Mouse (Mus musculus): ENCODE data around the gene Cdt1. TPM values are rescaled to one million over a fixed set of nuclear protein-coding genes. Genes with fewer than 3 reads are reported as not detected.

Gene Cdt1
- polyA plus RNA-seq, 1 experiment from 2014 or later: 70.9 TPM

DNA sequence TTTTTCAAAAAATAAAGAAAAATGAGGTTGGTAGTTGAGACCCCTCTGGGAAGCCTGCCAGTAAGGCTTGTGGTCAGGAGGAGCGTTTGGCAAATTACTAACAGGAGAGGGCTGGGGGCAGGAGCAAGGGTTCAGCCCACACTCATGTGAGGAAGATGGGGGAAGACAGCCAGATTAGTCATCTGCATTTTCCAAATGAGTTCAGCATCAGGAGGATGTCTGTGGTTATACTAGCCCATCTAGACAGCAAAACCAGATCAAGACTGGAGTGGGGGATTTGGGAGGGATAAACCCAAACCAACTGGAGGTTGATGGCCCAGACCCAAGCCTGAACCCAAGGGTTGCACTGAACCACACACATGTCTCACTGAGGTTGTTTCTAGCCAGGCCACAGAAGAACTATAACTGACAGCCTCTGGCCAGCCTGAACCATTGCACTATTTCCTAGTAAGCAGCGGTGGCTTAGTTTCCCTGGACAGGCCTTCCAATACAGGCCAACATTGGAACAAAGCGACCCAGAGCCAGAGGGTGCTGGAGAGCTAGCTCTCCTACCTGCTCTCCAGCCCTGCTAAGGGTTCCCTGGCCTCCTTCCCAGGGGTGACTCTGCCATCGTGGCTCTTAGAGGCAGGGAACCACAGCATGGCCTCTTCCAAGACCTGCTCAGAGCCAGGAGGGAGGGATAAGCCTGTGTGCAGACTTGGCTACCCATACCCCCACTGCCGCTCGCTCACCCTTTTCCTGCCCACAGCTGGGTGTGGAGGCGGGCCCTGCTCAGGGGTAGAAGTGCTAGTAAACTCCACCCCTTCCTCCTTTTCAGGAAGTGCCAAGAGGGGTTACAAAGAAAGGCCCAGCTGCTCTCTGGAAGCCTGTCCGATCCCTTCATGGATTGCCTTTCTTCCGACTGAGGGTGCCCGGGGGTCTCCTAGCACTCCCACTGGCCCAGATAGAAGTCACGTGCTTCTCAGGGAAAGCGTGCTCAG lies 11.5 kb upstream of the Cdt1 start:
- DNase-seq (ENCODE audit: low spot score): no peak
- Histone ChIP-seq H3K4me1 (peaks cover 27% of the 10 kb centered on the region), H3K27ac (replicated peaks) (peak overlapping the region; percentile 46), H3K36me3 (no peaks in the 10 kb centered on the region), H3K4me3 (no peak overlapping the region), H3K9me3 (replicated peaks) (no peaks in the 10 kb centered on the region), H3K27me3 (ENCODE audit: low read depth, poor library complexity, severe bottlenecking) (peaks cover 10% of the 10 kb centered on the region)
- WGBS: 71% methylated on average over 12 of the region's 12 CpGs

DNA sequence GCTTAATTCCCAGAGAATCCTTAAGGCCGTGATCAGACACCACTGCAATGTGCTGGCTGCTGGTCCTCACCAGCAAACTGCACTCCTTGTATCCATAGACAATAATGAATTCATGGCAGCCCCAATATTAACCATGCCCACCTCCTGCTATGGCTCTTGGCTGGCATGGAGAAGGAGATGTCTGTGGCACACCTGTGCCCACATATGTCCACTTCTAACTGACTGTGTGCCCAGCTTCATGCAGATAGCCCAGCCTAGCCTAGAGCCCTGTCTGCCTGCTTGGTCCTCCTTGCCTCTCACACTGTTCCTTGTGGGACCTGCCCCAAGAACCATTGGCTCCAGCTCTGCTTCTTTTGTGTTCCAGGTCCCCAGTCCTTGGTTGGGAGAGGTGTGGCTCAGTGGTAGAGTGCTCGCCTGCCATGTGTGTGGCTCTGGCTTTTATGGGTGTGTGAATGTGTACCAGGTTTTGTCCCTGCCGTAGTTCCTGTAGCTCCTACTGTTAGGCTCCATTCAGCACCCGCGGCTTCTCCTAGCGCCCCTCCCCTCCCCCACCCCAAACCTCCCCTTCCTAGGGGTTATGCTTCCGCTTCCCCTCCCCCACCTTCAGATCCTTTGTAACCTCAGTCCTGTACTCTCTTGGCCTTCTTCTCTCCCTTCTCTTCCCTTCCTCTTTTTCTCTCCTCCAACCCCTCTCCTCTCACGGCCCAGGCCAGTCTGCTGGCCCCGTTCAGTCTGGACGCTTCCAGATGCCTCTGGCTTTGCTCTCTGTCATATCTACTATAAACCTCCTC lies 10.4 kb upstream of the Cdt1 start:
- H3K36me3 ChIP-seq: no peaks in the 10 kb centered on the region
- 59% methylated on average over 10 of the region's 10 CpGs for WGBS
- DNase-seq (ENCODE audit: low spot score): no peak
- no peak overlapping the region for H3K4me3 ChIP-seq
- H3K4me1 ChIP-seq: peaks cover 24% of the 10 kb centered on the region
- peak overlapping the region; percentile 65 for H3K27ac ChIP-seq (replicated peaks)
- H3K9me3 ChIP-seq (replicated peaks): no peaks in the 10 kb centered on the region
- H3K27me3 ChIP-seq (ENCODE audit: low read depth, poor library complexity, severe bottlenecking): no peaks in the 10 kb centered on the region

DNA sequence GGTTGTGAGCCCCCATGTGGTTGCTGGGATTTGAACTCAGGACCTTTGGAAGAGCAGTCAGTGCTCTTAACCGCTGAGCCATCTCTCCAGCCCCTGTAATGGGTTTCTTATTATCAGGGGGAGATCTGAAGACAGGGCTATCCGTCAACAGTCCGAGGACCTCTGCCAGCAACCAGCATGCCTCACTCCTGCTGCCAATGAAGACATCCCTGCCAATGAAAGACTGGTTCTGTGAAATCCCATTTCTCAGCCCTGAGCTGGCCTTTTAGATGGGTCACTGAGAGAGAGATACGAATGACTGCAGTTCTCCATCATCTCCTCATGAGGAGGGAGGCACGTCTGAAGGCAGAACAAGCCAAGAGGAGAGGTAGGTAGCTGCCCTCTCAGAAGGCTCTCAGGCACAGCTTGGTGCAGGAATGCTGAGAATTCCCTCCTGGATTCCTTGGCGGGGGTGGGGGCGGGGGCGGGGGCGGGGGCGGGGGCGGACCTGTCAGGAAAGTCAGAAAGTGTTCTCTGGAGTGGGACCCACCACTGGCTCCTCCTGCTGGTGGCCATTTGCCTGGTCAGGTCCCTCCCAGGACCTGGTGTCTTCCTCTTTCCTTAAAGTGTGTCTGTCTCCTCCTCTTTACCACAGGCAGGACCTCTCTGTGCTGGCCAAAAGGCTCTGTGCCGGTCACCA lies 9.0 kb upstream of the Cdt1 start:
- WGBS: 16% methylated on average over 12 of the region's 12 CpGs
- Histone ChIP-seq H3K9me3 (replicated peaks) (no peaks in the 10 kb centered on the region), H3K27me3 (ENCODE audit: low read depth, poor library complexity, severe bottlenecking) (no peaks in the 10 kb centered on the region), H3K4me1 (peaks cover 24% of the 10 kb centered on the region), H3K36me3 (no peaks in the 10 kb centered on the region), H3K27ac (replicated peaks) (0 out of 2 replicates have a peak overlapping the region, but pooled peaks have one; percentile 46), H3K4me3 (no peak overlapping the region)
- peak; percentile 49 for DNase-seq (ENCODE audit: low spot score)

DNA sequence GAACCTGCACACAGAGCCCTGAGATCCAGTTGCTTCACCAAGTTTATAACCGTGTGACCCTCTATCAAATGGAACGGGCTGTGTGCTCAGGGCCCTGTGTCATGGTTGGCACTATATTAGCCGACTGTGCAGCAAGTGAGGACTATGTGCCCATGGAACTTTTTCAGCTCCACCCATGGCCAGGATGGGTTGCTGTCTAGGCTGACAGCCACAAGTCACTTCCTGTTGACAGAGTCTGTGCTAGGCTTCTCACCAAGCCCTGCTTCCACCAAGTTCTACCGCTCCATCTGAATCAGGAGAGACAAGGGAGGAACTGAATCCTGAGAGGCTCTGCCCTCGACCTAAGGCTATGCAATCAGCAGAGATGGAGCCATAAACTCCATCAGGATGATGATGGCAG lies 6.6 kb upstream of the Cdt1 start:
- 85% methylated on average over 5 of the region's 5 CpGs for WGBS
- no peak overlapping the region for H3K27ac ChIP-seq (replicated peaks)
- H3K4me3 ChIP-seq: no peak overlapping the region
- no peak for DNase-seq (ENCODE audit: low spot score)
- no peaks in the 10 kb centered on the region for H3K27me3 ChIP-seq (ENCODE audit: low read depth, poor library complexity, severe bottlenecking)
- H3K36me3 ChIP-seq: peaks cover 3% of the 10 kb centered on the region; the same call in 1 of the 2 replicates
- H3K4me1 ChIP-seq: peaks cover 24% of the 10 kb centered on the region
- no peaks in the 10 kb centered on the region for H3K9me3 ChIP-seq (replicated peaks)

DNA sequence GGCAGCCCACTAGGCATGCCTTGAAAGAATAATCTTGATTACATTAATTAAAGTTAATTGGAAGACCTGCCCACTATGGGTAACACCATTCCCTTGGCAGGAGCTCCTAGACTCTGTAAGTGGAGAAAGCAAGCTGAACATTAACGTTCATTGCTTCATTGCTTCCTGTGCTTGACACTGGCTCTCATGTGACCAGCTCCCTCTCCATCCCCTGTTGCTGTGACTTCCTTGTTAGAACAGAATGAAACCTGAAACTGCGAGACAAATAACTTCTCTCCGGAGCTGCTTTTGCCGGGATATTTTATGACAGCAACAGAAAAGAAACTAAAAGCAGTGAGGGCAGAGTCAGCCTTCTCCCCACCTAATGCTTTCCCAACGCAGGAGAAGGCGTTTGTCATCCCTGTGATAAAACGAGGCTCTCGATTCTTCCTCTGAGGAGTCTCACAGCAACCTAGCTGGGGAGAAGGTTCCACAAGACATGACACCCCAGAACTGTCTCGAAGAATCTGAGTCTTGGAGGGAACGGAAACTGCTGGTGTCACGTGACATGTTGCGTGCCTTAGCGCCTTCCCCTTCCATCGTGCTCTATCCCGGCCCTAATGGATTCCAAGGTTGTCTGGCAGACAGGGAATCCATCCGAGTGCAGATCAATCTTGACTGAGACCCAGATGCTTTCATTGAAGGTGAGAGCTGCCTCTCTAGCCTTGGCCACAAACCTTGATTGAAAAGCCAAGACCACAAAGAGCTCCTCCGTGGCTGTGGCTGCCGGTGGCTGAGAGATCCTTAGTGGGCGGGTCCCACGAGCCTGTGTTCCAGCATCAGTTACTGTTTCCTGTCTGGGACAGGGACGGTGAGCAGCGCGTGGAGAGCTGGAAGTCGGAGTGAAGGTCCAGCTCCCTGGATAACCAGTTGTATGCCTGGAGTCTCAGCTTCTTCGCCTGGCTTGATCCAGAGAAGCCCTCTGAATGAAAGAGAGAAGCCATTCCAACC lies 3.2 kb upstream of the Cdt1 start:
- Histone ChIP-seq H3K27me3 (ENCODE audit: low read depth, poor library complexity, severe bottlenecking) (no peaks in the 10 kb centered on the region), H3K36me3 (peaks cover 12% of the 10 kb centered on the region), H3K9me3 (replicated peaks) (no peaks in the 10 kb centered on the region), H3K4me1 (peaks cover 29% of the 10 kb centered on the region), H3K27ac (replicated peaks) (no peak overlapping the region), H3K4me3 (no peak overlapping the region)
- WGBS: 88% methylated on average over 25 of the region's 25 CpGs
- no peak for DNase-seq (ENCODE audit: low spot score)

DNA sequence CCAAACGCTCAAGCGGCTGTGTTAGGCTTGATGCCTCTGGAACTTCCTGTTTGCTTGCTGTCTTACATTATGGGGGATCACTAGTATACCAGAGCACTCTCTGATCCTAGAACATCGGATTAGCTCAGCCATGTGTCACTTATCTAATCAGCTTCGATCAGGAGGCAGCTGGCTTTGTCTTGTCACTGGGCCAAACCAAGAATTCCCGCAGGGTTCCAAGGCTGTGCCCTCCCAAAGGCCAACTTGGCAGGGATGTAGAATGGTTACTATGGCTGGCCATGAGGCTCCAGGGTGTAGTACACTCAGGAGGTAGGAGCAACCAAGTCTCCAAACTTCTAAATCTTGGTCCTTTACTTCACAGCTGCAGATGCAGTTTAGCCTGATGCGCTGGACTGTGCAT lies 1.0 kb upstream of the Cdt1 start:
- peaks cover 33% of the 10 kb centered on the region for H3K36me3 ChIP-seq
- H3K27ac ChIP-seq (replicated peaks): peak overlapping the region; percentile 97
- H3K27me3 ChIP-seq (ENCODE audit: low read depth, poor library complexity, severe bottlenecking): no peaks in the 10 kb centered on the region
- H3K4me1 ChIP-seq: peaks cover 48% of the 10 kb centered on the region
- peak overlapping the region; percentile 95 for H3K4me3 ChIP-seq
- no peaks in the 10 kb centered on the region for H3K9me3 ChIP-seq (replicated peaks)
- 38% methylated on average over 6 of the region's 6 CpGs for WGBS
- peak; percentile 57 for DNase-seq (ENCODE audit: low spot score)

DNA sequence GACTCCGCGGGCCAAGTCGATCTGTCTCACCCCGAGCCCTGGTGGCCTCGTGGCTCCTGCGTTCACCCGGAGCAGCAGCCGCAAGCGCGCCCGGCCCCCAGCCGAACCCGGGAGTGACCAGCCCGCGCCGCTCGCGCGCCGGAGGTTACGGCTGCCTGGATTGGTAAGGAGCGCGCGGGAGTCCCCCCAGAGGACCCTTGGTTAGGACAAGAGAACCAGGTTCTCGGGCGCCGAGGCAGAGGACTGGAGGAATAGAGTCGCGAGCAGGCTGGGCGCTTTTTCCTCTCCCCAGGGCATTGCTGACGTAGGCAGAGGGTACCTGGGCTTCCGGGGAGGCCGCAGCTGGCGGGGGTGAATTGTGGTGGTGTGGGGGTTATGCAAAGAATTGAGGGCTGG lies 292 bp downstream of the Cdt1 start:
- H3K9me3 ChIP-seq (replicated peaks): no peaks in the 10 kb centered on the region
- H3K4me3 ChIP-seq: peak overlapping the region; percentile 95
- H3K27ac ChIP-seq (replicated peaks): peak overlapping the region; percentile 97
- under 1% methylated on average over 34 of the region's 34 CpGs for WGBS
- DNase-seq (ENCODE audit: low spot score): no peak
- no peaks in the 10 kb centered on the region for H3K27me3 ChIP-seq (ENCODE audit: low read depth, poor library complexity, severe bottlenecking)
- H3K4me1 ChIP-seq: peaks cover 62% of the 10 kb centered on the region
- peaks cover 47% of the 10 kb centered on the region for H3K36me3 ChIP-seq

DNA sequence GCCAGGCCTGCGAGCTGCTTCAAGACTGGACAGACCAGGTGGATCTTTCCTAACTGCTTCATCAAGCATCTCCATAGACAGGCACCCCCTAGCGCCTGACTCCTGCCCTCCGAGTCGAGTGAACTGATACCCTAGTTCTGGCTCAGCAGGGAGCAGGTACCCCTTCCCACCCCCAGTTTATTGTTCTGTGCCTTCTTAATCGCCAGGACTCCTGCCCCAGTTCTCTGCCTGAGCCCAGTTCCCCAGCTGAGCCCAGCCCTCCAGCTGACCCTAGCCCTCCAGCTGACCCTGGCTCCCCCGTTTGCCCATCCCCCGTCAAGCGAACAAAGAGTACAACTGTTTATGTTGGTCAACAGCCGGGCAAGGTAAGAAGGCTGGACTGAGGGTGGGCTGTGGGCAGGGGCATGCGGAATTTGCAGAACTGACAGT lies 1.1 kb downstream of the Cdt1 start:
- H3K27me3 ChIP-seq (ENCODE audit: low read depth, poor library complexity, severe bottlenecking): no peaks in the 10 kb centered on the region
- peaks cover 70% of the 10 kb centered on the region for H3K4me1 ChIP-seq
- peak; percentile 34 for DNase-seq (ENCODE audit: low spot score)
- no peaks in the 10 kb centered on the region for H3K9me3 ChIP-seq (replicated peaks)
- 11% methylated on average over 10 of the region's 10 CpGs for WGBS
- H3K4me3 ChIP-seq: peak overlapping the region; percentile 95
- H3K36me3 ChIP-seq: peaks cover 55% of the 10 kb centered on the region
- H3K27ac ChIP-seq (replicated peaks): peak overlapping the region; percentile 97

DNA sequence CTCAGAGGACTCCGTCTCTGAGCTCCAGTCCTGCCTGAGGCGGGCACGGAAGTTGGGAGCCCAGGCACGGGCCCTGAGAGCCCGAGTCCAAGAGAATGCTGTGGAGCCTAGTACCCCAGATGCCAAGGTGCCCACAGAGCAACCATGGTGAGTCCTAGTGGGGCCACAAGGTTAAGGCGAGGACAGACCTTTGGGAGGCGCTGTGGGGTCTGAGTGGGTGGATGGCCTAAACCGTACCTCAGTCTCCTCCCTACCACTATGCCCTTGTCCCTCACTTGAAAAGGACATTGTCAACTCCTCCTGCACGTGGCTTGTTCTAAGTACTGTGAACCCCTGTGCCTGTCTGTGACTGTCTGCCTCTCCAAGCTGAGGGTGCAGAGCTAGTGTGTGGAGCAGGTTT lies 1.5 kb downstream of the Cdt1 start:
- Histone ChIP-seq H3K27ac (replicated peaks) (peak overlapping the region; percentile 97), H3K9me3 (replicated peaks) (no peaks in the 10 kb centered on the region), H3K27me3 (ENCODE audit: low read depth, poor library complexity, severe bottlenecking) (no peaks in the 10 kb centered on the region), H3K4me3 (peak overlapping the region; percentile 95), H3K4me1 (peaks cover 74% of the 10 kb centered on the region), H3K36me3 (peaks cover 59% of the 10 kb centered on the region)
- DNase-seq (ENCODE audit: low spot score): no peak
- 75% methylated on average over 9 of the region's 9 CpGs for WGBS

DNA sequence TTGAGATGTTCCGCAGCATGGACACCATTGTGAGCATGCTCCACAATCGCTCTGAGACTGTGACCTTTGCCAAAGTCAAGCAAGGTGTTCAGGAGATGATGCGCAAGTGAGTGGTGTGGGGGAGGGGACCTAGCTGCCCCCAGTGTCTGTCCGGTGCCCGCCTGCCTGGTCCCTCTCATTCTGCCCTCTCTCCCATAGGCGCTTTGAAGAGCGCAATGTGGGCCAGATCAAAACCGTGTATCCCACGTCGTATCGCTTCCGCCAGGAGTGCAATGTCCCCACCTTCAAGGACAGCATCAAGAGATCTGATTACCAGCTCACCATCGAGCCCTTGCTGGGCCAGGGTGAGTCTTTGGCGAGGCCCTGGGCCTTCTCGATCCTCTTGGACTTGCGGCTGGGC lies 2.2 kb downstream of the Cdt1 start:
- 96% methylated on average over 16 of the region's 16 CpGs for WGBS
- Histone ChIP-seq H3K9me3 (replicated peaks) (no peaks in the 10 kb centered on the region), H3K27ac (replicated peaks) (no peak overlapping the region), H3K4me3 (peak overlapping the region; percentile 95), H3K27me3 (ENCODE audit: low read depth, poor library complexity, severe bottlenecking) (no peaks in the 10 kb centered on the region), H3K36me3 (peaks cover 65% of the 10 kb centered on the region), H3K4me1 (peaks cover 81% of the 10 kb centered on the region)
- DNase-seq (ENCODE audit: low spot score): no peak

DNA sequence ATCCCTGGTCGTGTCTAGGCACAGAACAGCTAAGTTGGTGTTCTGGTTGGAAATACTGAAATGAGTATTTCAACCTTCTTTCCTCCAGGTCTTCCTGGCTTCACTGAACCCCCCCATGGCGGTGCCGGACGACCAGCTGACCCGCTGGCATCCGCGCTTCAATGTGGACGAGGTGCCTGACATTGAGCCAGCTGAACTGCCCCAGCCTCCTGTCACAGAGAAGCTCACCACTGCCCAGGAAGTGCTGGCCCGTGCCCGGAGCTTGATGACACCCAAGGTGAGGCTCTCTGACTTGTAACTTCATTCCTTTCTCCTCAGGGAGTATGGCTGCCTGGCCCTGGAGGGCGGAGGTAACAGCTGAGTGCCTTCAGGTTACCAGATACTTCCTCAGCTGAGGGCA lies 3.3 kb downstream of the Cdt1 start:
- Histone ChIP-seq H3K36me3 (peaks cover 66% of the 10 kb centered on the region), H3K27ac (replicated peaks) (no peak overlapping the region), H3K9me3 (replicated peaks) (no peaks in the 10 kb centered on the region), H3K4me1 (peaks cover 92% of the 10 kb centered on the region), H3K4me3 (no peak overlapping the region), H3K27me3 (ENCODE audit: low read depth, poor library complexity, severe bottlenecking) (no peaks in the 10 kb centered on the region)
- DNase-seq (ENCODE audit: low spot score): no peak
- 94% methylated on average over 11 of the region's 11 CpGs for WGBS

All from midbrain, embryonic 10.5 days (tissue).